Mouse (Mus musculus) lung, postnatal 14 days (tissue): Measurements from ENCODE around the gene Ntrk3.

ENCODE experiments used
- DNase-seq: peaks from one replicate; pipeline ENCODE4 v3.0.0; 2021

Gene Ntrk3

GRCm38 (mm10) chr7:78719795-78720460, 17.9 kb downstream of the Ntrk3 start:
- DNase-seq: no peak

- no peak for DNase-seq
Measured at GRCm38 (mm10) chr7:78719117-78719516, 18.7 kb downstream of the Ntrk3 start.

GRCm38 (mm10) chr7:78718191-78718609, 19.6 kb downstream of the Ntrk3 start:
- DNase-seq: peak; percentile 2

- DNase-seq: no peak
Measured at GRCm38 (mm10) chr7:78707708-78708107, 30.1 kb downstream of the Ntrk3 start.

GRCm38 (mm10) chr7:78707122-78707521, 30.7 kb downstream of the Ntrk3 start:
- no peak for DNase-seq

- no peak for DNase-seq
Measured at GRCm38 (mm10) chr7:78702676-78703075, 35.1 kb downstream of the Ntrk3 start.

- DNase-seq: no peak
Measured at GRCm38 (mm10) chr7:78695200-78695599, 42.6 kb downstream of the Ntrk3 start.

- no peak for DNase-seq
Measured at GRCm38 (mm10) chr7:78693148-78693547, 44.7 kb downstream of the Ntrk3 start.

- DNase-seq: no peak
Measured at GRCm38 (mm10) chr7:78690956-78691355, 46.9 kb downstream of the Ntrk3 start.

GRCm38 (mm10) chr7:78684943-78685342, 52.9 kb downstream of the Ntrk3 start:
- no peak for DNase-seq

- no peak for DNase-seq
Measured at GRCm38 (mm10) chr7:78680871-78681270, 56.9 kb downstream of the Ntrk3 start.

GRCm38 (mm10) chr7:78669407-78669806, 68.4 kb downstream of the Ntrk3 start:
- no peak for DNase-seq

GRCm38 (mm10) chr7:78668916-78669315, 68.9 kb downstream of the Ntrk3 start:
- DNase-seq: no peak

- DNase-seq: no peak
Measured at GRCm38 (mm10) chr7:78668003-78668635, 69.7 kb downstream of the Ntrk3 start.

GRCm38 (mm10) chr7:78660832-78661231, 77.0 kb downstream of the Ntrk3 start:
- no peak for DNase-seq

GRCm38 (mm10) chr7:78659846-78660245, 78.0 kb downstream of the Ntrk3 start:
- no peak for DNase-seq

GRCm38 (mm10) chr7:78658026-78658425, 79.8 kb downstream of the Ntrk3 start:
- DNase-seq: peak; percentile 9

- DNase-seq: no peak
Measured at GRCm38 (mm10) chr7:78656181-78656580, 81.6 kb downstream of the Ntrk3 start.

GRCm38 (mm10) chr7:78653686-78654085, 84.1 kb downstream of the Ntrk3 start:
- no peak for DNase-seq

GRCm38 (mm10) chr7:78652296-78652695, 85.5 kb downstream of the Ntrk3 start:
- no peak for DNase-seq

GRCm38 (mm10) chr7:78651540-78651939, 86.3 kb downstream of the Ntrk3 start:
- no peak for DNase-seq

GRCm38 (mm10) chr7:78643667-78644066, 94.1 kb downstream of the Ntrk3 start:
- peak; percentile 14 for DNase-seq

- peak; percentile 5 for DNase-seq
Measured at GRCm38 (mm10) chr7:78623686-78624085, 114.1 kb downstream of the Ntrk3 start.

- no peak for DNase-seq
Measured at GRCm38 (mm10) chr7:78621115-78621514, 116.7 kb downstream of the Ntrk3 start.
